Mouse (Mus musculus) midbrain, embryonic 12.5 days (tissue): ENCODE measurements around the gene L3mbtl1. TPM values are rescaled to one million over a fixed set of nuclear protein-coding genes. Genes with fewer than 3 reads are reported as not detected.

Source experiments
- ATAC-seq: fragments of 200-750 bp; cut with Nextera tagmentation; 2 replicates; pipeline ENCODE4 v1.8.0; 2017; ENCODE audit warnings: low read depth, moderate TSS enrichment, moderate library complexity; ENCODE audit not compliant: low FRiP score
- H3K27ac ChIP-seq: fragments of 300-500 bp; sonication (generic); replicated peaks from 2 replicates; pipeline ENCODE4 v1.5.1; 2016; ENCODE audit warnings: mild to moderate bottlenecking
- H3K27me3 ChIP-seq: fragments of 300-500 bp; sonication (generic); 2 replicates; pipeline ENCODE4 v1.6.1; 2016; ENCODE audit warnings: mild to moderate bottlenecking
- H3K36me3 ChIP-seq: fragments of 300-500 bp; sonication (generic); 2 replicates; pipeline ENCODE4 v1.6.1; 2016
- H3K4me1 ChIP-seq: fragments of 300-500 bp; sonication (generic); 2 replicates; pipeline ENCODE4 v1.6.1; 2016
- H3K4me2 ChIP-seq: fragments of 300-500 bp; sonication (generic); replicated peaks from 2 replicates; pipeline ENCODE4 v1.6.1; 2016; ENCODE audit warnings: mild to moderate bottlenecking, moderate library complexity
- H3K4me3 ChIP-seq: fragments of 300-500 bp; sonication (generic); 2 replicates; pipeline ENCODE4 v1.5.1; 2016; ENCODE audit warnings: mild to moderate bottlenecking
- H3K9ac ChIP-seq: fragments of 300-500 bp; sonication (generic); replicated peaks from 2 replicates; pipeline ENCODE4 v1.6.1; 2016; ENCODE audit warnings: mild to moderate bottlenecking, moderate library complexity
- H3K9me3 ChIP-seq: fragments of 300-500 bp; sonication (generic); 2 replicates; pipeline ENCODE4 v1.6.1; 2016; ENCODE audit warnings: mild to moderate bottlenecking
- WGBS: fragments of 180-500 bp; shearing (Covaris S2); methylation state at CpG from one replicate; pipeline ENCODE4 v1.1.7; 2016; 5-methylcytosine and 5-hydroxymethylcytosine counted together
- polyA plus RNA-seq: library from polyadenylated mRNA; unstranded; fragments of >200 nt; fragmentation: Nextera tagmentation; extraction: Ambion mirVana; gene quantifications from 2 replicates; pipeline ENCODE4 v1.2.1, GENCODE M21; 2016

The L3mbtl1 gene
- polyA plus RNA-seq, 1 experiment from 2014 or later = 0.26 TPM

DNA sequence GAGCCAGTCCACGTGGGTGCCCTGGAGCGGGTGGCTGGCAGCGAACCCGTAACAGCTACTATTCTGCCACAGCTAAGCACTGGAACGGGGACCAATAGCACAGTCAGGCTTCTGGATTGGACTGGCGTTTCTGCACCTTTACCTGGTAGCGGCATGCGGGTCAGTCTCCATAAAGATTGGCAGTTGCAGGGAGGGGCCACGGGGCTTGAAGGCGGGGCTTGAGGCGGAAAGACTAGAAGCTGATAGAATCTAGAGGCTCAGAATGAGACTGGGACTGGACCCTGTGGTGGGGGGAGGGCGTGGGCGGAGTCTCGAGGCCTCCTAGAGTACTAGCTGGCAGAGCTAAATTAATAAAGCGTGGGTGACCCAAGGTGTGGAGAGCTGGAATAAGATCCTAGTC lies 4.5 kb downstream of the L3mbtl1 start:
- Histone ChIP-seq H3K27me3 (peaks cover 19% of the 10 kb centered on the region), H3K4me2 (peak overlapping the region; percentile 36), H3K27ac (no peak overlapping the region), H3K4me1 (peaks cover 10% of the 10 kb centered on the region), H3K9me3 (no peaks in the 10 kb centered on the region), H3K9ac (no peak overlapping the region), H3K36me3 (no peaks in the 10 kb centered on the region), H3K4me3 (peak overlapping the region; percentile 15; the same call in 1 of the 2 replicates)
- no peak for ATAC-seq
- 41% methylated on average over 15 of the region's 15 CpGs for WGBS

DNA sequence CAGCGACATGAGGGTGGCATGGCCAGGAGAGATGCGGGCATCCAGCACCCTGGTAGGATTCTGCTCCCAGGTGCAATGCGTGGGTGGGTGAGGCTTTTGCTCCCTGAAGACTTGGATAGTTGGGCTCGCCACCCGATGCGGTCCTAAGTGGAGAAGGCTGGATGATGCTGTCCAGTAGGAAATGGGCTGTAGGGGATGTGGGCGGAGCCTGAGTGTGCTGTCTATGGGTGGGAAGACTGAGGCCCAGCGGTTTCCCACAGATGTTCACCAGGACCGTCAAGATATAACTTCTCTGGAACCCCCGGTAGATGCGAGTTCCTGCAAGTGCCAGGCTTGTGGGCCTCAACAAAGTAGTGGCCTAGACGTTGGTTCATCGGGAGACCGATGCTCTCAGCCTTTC lies 4.9 kb downstream of the L3mbtl1 start:
- H3K9me3 ChIP-seq = no peaks in the 10 kb centered on the region
- peaks cover 7% of the 10 kb centered on the region; the same call in 1 of the 2 replicates for H3K4me1 ChIP-seq
- no peak for ATAC-seq
- peak overlapping the region; percentile 36 for H3K4me2 ChIP-seq
- H3K27me3 ChIP-seq = peaks cover 15% of the 10 kb centered on the region
- no peak overlapping the region for H3K27ac ChIP-seq
- peak overlapping the region; percentile 15; the same call in 1 of the 2 replicates for H3K4me3 ChIP-seq
- no peaks in the 10 kb centered on the region for H3K36me3 ChIP-seq
- 63% methylated on average over 14 of the region's 14 CpGs for WGBS
- H3K9ac ChIP-seq = no peak overlapping the region

DNA sequence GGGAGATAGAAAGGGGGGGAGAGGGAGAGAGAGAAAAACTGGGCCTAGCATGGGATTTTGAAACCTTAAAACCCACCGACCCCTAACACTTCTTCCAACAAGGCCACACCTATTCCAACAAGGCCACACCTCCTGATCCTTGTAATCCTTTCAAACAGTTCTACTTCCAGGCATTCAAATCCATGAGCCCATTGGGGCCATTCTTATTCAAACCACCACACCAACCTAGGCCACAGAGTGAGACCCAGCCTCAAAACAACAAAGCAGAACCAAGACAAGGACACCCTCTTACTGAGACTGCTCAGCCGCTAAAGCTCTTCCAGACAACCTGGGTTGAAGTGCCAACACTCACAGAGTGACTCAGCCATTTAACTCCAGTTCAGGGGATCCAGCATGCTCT lies 7.5 kb downstream of the L3mbtl1 start:
- no peak overlapping the region for H3K9ac ChIP-seq
- no peak for ATAC-seq
- WGBS = 90% methylated on average over 2 of the region's 2 CpGs
- no peaks in the 10 kb centered on the region for H3K4me1 ChIP-seq
- no peak overlapping the region for H3K27ac ChIP-seq
- no peaks in the 10 kb centered on the region for H3K36me3 ChIP-seq
- H3K4me3 ChIP-seq = no peak overlapping the region
- H3K27me3 ChIP-seq = no peaks in the 10 kb centered on the region
- H3K4me2 ChIP-seq = no peak overlapping the region
- H3K9me3 ChIP-seq = no peaks in the 10 kb centered on the region

DNA sequence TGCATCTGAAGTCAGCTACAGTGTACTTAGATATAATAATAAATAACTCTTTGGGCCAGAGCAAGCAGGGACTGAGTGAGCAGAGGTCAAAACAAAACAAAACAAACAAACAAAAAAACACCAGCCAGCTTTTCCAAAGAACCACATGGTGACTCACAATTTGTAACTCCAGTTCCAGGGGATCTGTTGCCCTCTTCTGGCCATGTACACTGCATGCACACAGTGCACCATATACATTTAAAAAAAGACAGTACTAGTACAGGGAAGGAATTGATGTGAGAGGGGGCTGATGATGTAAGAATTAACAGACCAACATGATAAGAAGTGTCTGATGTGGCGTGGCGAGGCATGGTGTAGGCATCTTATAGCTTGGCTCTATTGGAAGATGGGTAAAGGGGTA lies 13.6 kb downstream of the L3mbtl1 start:
- Histone ChIP-seq H3K4me1 (no peaks in the 10 kb centered on the region), H3K9ac (no peak overlapping the region), H3K9me3 (no peaks in the 10 kb centered on the region), H3K27me3 (no peaks in the 10 kb centered on the region), H3K4me3 (no peak overlapping the region), H3K4me2 (no peak overlapping the region), H3K36me3 (no peaks in the 10 kb centered on the region), H3K27ac (no peak overlapping the region)
- WGBS = 91% methylated on average over 2 of the region's 2 CpGs
- ATAC-seq = no peak

DNA sequence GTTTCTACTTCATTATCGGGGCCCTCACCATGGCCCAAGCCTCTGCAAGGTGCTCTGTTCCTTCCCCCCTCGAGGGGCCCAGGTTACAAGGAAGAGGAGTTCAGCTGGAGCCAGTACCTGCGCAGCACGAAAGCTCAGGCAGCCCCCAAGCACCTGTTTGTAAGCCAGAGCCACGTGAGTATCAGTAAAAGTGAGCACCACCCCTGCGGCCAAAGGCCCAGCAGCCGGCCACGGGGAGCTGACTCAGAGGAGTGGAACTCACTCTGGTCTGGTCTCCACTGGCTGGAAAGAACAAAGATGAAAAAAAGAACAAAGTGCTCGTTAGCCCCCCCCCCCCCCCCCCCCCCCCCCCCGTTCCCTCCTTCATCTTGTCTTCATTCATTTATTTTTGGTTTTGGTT lies 18.0 kb downstream of the L3mbtl1 start:
- Histone ChIP-seq H3K4me1 (no peaks in the 10 kb centered on the region), H3K27me3 (no peaks in the 10 kb centered on the region), H3K9me3 (no peaks in the 10 kb centered on the region), H3K36me3 (no peaks in the 10 kb centered on the region), H3K4me2 (no peak overlapping the region), H3K4me3 (no peak overlapping the region), H3K27ac (no peak overlapping the region), H3K9ac (no peak overlapping the region)
- no peak for ATAC-seq
- WGBS = 71% methylated on average over 8 of the region's 10 CpGs

DNA sequence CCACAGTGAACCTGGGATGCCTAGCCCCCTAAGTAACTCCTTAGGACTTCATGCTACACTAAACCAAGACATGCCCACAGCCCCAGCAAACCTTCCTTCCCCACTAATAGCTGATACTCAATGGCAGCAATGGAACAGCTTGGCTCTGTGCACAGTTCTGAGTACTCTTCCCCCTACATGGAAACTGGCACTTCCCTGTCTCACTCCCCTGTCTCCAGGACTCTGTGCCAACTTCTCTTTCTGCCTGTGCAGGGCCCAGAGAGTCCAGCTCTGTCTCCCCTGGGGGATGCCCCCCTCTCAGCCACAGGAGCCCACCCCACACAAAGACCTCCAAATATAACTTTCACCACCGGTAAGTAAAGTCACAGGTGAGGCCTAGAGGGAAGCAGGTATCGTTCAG lies 23.5 kb downstream of the L3mbtl1 start:
- Histone ChIP-seq H3K36me3 (no peaks in the 10 kb centered on the region), H3K27me3 (no peaks in the 10 kb centered on the region), H3K4me2 (no peak overlapping the region), H3K27ac (no peak overlapping the region), H3K9ac (no peak overlapping the region), H3K4me1 (no peaks in the 10 kb centered on the region), H3K4me3 (no peak overlapping the region), H3K9me3 (no peaks in the 10 kb centered on the region)
- ATAC-seq = no peak
- 94% methylated on average over 2 of the region's 2 CpGs for WGBS

DNA sequence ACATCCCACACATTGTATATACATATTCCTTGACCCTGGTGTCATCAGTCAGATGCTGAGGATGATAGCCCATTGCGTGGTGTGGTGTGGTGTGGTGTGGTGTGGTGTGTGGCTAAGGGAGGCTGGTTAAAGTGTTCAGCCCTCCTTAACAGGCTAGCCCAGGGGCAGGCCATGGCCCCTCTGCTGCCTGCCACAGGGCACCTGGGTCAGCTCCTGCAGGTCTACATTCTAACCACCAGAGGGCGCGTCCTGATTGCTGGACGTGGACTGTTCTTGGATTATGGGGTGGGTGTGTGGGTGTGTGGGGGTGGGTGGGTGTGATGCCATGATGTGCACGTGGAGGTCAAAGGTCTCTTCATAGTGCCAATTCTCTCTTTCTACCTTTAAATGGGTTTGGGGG lies 25.1 kb downstream of the L3mbtl1 start:
- Histone ChIP-seq H3K36me3 (no peaks in the 10 kb centered on the region), H3K4me2 (no peak overlapping the region), H3K27ac (no peak overlapping the region), H3K27me3 (no peaks in the 10 kb centered on the region), H3K4me3 (no peak overlapping the region), H3K4me1 (peaks cover 2% of the 10 kb centered on the region; the same call in 1 of the 2 replicates), H3K9ac (no peak overlapping the region), H3K9me3 (no peaks in the 10 kb centered on the region)
- peak; percentile 30; the same call in 1 of the 2 replicates for ATAC-seq
- WGBS = 11% methylated on average over 5 of the region's 5 CpGs

DNA sequence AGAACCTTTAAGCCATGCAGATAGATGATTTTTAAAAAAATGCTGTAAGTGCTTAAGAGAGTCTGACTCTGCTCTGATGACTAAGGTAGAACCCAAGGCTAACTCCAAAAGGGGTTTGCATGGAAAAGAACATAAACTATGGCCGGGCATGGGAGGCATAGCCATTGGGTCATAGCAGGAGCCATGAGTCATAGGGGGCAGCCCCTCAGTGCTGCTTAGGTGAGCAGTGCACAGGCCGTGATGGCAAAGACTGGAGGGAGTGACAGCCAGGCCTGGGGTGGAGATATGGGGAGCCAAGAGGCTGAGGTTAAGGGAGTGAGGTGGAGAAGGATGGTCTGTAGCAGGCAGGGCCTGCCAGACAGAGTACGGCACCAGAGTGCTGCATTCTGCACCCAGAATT lies 25.8 kb downstream of the L3mbtl1 start:
- H3K4me3 ChIP-seq = no peak overlapping the region
- peaks cover 9% of the 10 kb centered on the region for H3K4me1 ChIP-seq
- WGBS = 81% methylated on average over 3 of the region's 3 CpGs
- H3K27ac ChIP-seq = no peak overlapping the region
- no peak overlapping the region for H3K9ac ChIP-seq
- H3K9me3 ChIP-seq = no peaks in the 10 kb centered on the region
- no peak overlapping the region for H3K4me2 ChIP-seq
- no peak for ATAC-seq
- H3K36me3 ChIP-seq = no peaks in the 10 kb centered on the region
- H3K27me3 ChIP-seq = no peaks in the 10 kb centered on the region

DNA sequence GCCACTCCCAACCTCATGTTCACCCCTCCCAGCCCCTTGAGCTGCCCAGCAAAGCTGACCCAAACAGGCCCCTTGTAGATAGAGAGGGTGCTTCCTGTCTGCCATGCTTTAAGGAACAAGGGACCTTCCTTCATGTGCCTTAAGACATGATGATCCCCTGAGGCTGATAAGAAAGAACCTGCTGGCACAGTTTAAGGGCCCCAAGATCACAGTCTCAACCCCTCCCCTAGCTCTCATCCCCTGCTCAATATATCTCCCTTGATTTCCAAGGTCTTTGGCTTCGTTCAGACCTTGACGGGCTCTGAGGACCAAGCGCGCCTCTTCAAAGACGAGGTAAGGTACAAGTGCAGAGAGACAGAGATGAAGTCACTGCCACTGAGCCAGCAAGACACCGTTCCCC lies 27.6 kb downstream of the L3mbtl1 start:
- H3K4me2 ChIP-seq = no peak overlapping the region
- no peaks in the 10 kb centered on the region for H3K36me3 ChIP-seq
- peaks cover 16% of the 10 kb centered on the region for H3K4me1 ChIP-seq
- no peak for ATAC-seq
- H3K4me3 ChIP-seq = no peak overlapping the region
- H3K9me3 ChIP-seq = no peaks in the 10 kb centered on the region
- 91% methylated on average over 6 of the region's 6 CpGs for WGBS
- no peak overlapping the region for H3K9ac ChIP-seq
- H3K27ac ChIP-seq = no peak overlapping the region
- no peaks in the 10 kb centered on the region for H3K27me3 ChIP-seq

DNA sequence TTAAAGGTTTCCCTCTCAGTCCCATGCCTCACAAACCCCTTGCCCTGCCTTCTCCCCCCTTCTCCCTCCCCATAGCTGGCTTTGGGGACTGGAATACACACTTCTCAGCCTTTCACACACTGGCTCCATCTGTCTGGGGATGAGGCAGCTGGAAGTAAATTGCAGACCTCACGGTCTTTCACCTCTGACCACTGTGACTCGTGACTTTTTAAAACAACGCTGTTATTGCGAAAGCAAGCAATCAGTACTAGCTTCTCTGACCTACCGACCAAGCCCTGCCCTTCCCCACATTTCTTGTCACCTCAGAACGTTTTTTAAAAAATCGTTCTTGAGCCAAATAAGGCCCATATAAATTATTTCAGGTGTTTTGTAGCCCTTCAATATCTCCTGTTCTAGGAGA lies 29.5 kb downstream of the L3mbtl1 start:
- Histone ChIP-seq H3K9me3 (no peaks in the 10 kb centered on the region), H3K9ac (no peak overlapping the region), H3K27me3 (no peaks in the 10 kb centered on the region), H3K4me2 (no peak overlapping the region), H3K4me3 (no peak overlapping the region), H3K27ac (no peak overlapping the region), H3K4me1 (peaks cover 16% of the 10 kb centered on the region), H3K36me3 (no peaks in the 10 kb centered on the region)
- no peak for ATAC-seq
- 74% methylated on average over 7 of the region's 7 CpGs for WGBS

DNA sequence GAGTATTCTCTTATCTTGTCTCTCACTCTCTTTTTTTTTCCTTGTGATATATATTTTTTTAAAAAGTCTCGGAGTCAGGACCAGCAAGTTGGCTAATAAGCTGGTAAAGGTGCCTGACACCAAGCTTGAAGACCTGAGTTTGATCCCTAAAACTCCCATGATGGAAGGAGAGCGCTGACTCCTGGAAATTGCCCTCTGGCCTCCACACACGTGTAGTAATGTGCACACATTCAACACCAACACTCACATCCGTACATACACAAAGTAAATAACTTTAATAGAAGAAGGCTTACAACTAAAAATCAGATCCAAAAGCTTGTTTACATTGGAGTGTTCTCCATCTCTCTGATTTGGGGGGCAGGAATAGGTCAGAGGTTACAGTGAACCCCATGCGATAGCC lies 29.9 kb downstream of the L3mbtl1 start:
- Histone ChIP-seq H3K9me3 (no peaks in the 10 kb centered on the region), H3K4me3 (no peak overlapping the region), H3K9ac (no peak overlapping the region), H3K27me3 (no peaks in the 10 kb centered on the region), H3K4me1 (peaks cover 16% of the 10 kb centered on the region), H3K4me2 (no peak overlapping the region), H3K27ac (no peak overlapping the region), H3K36me3 (no peaks in the 10 kb centered on the region)
- WGBS = 81% methylated on average over 5 of the region's 5 CpGs
- ATAC-seq = no peak

DNA sequence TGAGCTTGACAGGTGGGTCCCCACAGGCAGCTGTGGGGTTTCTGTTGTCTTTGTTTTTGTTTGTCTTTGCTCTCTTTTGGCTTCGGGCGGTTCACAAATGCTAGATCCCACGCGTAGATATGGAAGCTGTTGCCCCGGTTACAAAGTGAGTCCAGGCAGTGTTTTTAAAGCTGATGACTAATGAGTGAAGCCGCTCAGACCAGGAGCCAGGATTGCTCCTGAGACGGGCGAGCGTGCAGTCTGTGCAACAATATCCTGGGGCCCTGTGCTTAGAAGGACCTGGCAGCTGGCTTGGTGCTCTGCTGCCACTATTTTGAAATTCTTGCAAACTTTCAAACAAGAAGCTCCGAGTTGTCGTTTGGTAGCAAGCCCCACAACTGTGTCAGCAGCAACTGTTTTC lies 30.4 kb downstream of the L3mbtl1 start:
- Histone ChIP-seq H3K27me3 (no peaks in the 10 kb centered on the region), H3K9ac (no peak overlapping the region), H3K4me1 (peaks cover 16% of the 10 kb centered on the region), H3K9me3 (no peaks in the 10 kb centered on the region), H3K36me3 (no peaks in the 10 kb centered on the region), H3K4me2 (no peak overlapping the region), H3K4me3 (no peak overlapping the region), H3K27ac (0 out of 2 replicates have a peak overlapping the region, but pooled peaks have one; percentile 30)
- ATAC-seq = 0 out of 2 replicates have a peak, but pooled peaks have one; percentile 41
- 44% methylated on average over 11 of the region's 11 CpGs for WGBS

DNA sequence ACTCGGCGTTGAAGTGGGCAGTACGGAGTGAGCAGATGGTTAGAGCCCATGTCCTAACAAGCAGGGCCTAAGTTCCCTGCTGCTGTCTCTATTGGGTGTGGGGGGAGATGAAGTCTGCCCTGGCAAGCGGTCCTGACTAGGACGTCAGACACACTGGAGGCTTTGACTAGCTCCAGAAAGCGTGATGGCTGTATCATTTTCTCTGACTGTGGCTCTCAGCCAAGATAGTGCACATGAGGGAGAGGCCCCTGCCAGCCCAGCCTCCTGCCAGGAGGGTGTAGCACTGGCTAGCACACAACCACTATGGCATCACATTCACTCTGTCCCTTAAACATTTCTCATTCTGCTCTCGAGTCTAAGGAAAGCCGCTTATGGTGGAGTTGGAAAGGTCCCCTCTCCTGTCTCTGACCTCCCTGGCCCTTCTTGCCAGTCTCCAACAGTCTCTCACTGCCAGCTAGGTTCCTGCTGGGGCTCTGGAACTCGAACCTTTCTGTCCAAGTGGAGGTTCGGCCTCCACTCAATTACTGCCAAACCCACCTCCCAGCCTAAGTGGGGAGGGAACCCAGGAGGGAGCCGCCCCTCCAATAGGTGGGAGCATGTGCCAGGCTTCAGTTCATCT lies 32.0 kb downstream of the L3mbtl1 start:
- Histone ChIP-seq H3K27me3 (no peaks in the 10 kb centered on the region), H3K27ac (no peak overlapping the region), H3K36me3 (no peaks in the 10 kb centered on the region), H3K4me2 (no peak overlapping the region), H3K4me3 (no peak overlapping the region), H3K9ac (no peak overlapping the region), H3K9me3 (no peaks in the 10 kb centered on the region), H3K4me1 (peaks cover 16% of the 10 kb centered on the region)
- WGBS = 82% methylated on average over 11 of the region's 11 CpGs
- no peak for ATAC-seq
